Mouse (Mus musculus) lung, postnatal 0 days (tissue): ENCODE results near the gene Ddost.

Experiments
- CTCF ChIP-seq: IDR thresholded peaks from 2 replicates; pipeline ENCODE4 v1.5.1; 2016; ENCODE audit warnings: antibody characterized with exemption, mild to moderate bottlenecking
- EP300 ChIP-seq: IDR thresholded peaks from 2 replicates; pipeline ENCODE4 v1.6.1; 2016; ENCODE audit warnings: antibody characterized with exemption, mild to moderate bottlenecking, control low read depth

DNA sequence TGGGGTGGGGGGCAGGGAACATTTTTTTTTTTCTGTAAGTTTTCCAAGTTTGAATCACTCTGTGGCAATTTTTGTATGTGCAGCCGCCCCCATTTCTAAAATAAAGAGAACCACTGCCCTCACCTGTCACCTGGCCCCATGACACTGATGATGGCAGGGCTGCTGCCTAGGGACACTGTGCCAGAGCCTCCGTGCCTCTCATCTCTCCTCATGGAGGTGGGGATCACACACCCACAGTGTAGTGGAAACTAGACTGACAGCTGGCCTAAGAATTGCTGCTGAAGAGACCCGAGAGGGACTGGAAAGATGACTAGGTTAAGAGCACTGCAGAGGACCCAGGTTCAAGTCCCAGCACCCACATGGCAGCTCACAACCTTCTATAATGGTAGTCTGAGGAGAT is 7.6 kb downstream of the Ddost start:
- TF ChIP-seq CTCF (no peak), EP300 (no peak)
